14 mouse cellular contexts compared by ENCODE assay signal in genomic region chr3:138248746-138249145, GRCm38 (mm10). TPM values are rescaled to one million over a fixed set of nuclear protein-coding genes. Genes with fewer than 3 reads are reported as not detected.
DNase-seq lines count a peak whose midpoint lies in the region; ATAC-seq lines count a peak whose summit lies in the region.
"Had no signal": no experiment of that assay in that cellular context is flagged by ENCODE, and none has a peak within 500 bp of the region (broad histone marks: within the 10 kb centered on the region; RNA-seq: fewer than 3 reads in every experiment).

No protein-coding gene starts in this region.

- no peak overlapping the region for H3K4me3 ChIP-seq in lung, embryonic 16.5 days (ENCODE audit: low read length)
- no peak overlapping the region for H3K4me3 ChIP-seq in intestine, embryonic 15.5 days (replicated peaks)
- H3K4me3 ChIP-seq: heart, embryonic 13.5 days had no signal

- WGBS in lung, embryonic 16.5 days = 54% methylated on average over 8 of the region's 8 CpGs
- WGBS in intestine, embryonic 15.5 days = 79% methylated on average over 8 of the region's 8 CpGs

- no peaks in the 10 kb centered on the region for H3K27me3 ChIP-seq in lung, embryonic 16.5 days (ENCODE audit: control insufficient read depth, insufficient read depth, low read depth, low read length)
- H3K27me3 ChIP-seq in intestine, embryonic 15.5 days (replicated peaks) = no peaks in the 10 kb centered on the region
- H3K27me3 ChIP-seq: heart, embryonic 13.5 days had no signal

- no peak overlapping the region for H3K4me2 ChIP-seq in lung, embryonic 16.5 days (ENCODE audit: low read depth, low read length)
- no peak overlapping the region for H3K4me2 ChIP-seq in intestine, embryonic 15.5 days (replicated peaks)
- H3K4me2 ChIP-seq: heart, embryonic 13.5 days had no signal

- no peaks in the 10 kb centered on the region for H3K36me3 ChIP-seq in lung, embryonic 16.5 days (ENCODE audit: control insufficient read depth, insufficient read depth, low read length)
- no peaks in the 10 kb centered on the region for H3K36me3 ChIP-seq in intestine, embryonic 15.5 days
- H3K36me3 ChIP-seq: heart, embryonic 13.5 days had no signal

- peak overlapping the region; percentile 89 for H3K27ac ChIP-seq in lung, embryonic 16.5 days (ENCODE audit: low read length)
- H3K27ac ChIP-seq in intestine, embryonic 15.5 days = no peak overlapping the region
- H3K27ac ChIP-seq: heart, embryonic 13.5 days had no signal

- DNase-seq in gastrocnemius, adult 18-20 months (ENCODE audit: low spot score) = peak; percentile 88
- DNase-seq in gastrocnemius, postnatal 10 days = no peak
- DNase-seq in NIH3T3 (ENCODE audit: low read depth) = peak; percentile 73
- peak; percentile 32 for DNase-seq in kidney, adult 18-20 months
- DNase-seq in adrenal gland, postnatal 14 days = no peak
- DNase-seq in left cerebral cortex, adult 8-10 months (ENCODE audit: low spot score in 2 of 2) = no peak

- no peak overlapping the region for H3K9ac ChIP-seq in lung, embryonic 16.5 days (ENCODE audit: low read length)
- no peak overlapping the region for H3K9ac ChIP-seq in intestine, embryonic 15.5 days
- H3K9ac ChIP-seq: heart, embryonic 13.5 days had no signal

- no peaks in the 10 kb centered on the region for H3K9me3 ChIP-seq in lung, embryonic 16.5 days (ENCODE audit: control insufficient read depth, low read length)
- H3K9me3 ChIP-seq in intestine, embryonic 15.5 days = no peaks in the 10 kb centered on the region
- H3K9me3 ChIP-seq: heart, embryonic 13.5 days had no signal

- H3K4me1 ChIP-seq in lung, embryonic 16.5 days (replicated peaks; ENCODE audit: control insufficient read depth, insufficient read depth, low read length) = peaks cover 6% of the 10 kb centered on the region
- no peaks in the 10 kb centered on the region for H3K4me1 ChIP-seq in intestine, embryonic 15.5 days (replicated peaks)
- H3K4me1 ChIP-seq: heart, embryonic 13.5 days had no signal

- peak; percentile 95 for ATAC-seq in lung, embryonic 16.5 days (ENCODE audit: low read depth)
- no peak for ATAC-seq in intestine, embryonic 15.5 days

RNA-seq across cellular contexts. Expression of gene Adh1, which starts 12.0 kb away (rescaled TPM):
- total RNA-seq in gastrocnemius, adult 18-20 months (2021) = 10 to 100 TPM; 18.0 to 28.7 TPM
- total RNA-seq in gastrocnemius, postnatal 10 days (2021) = 10 to 100 TPM; 24.6 to 58.4 TPM
- 1,307 and 1,323 TPM in 2 replicates for polyA plus RNA-seq in lung, embryonic 16.5 days (2015; fragmentation: Nextera tagmentation; extraction: Ambion mirVana)
- total RNA-seq in adrenal gland, postnatal 14 days (2021) = 3,758 and 4,029 TPM in 2 replicates
- polyA plus RNA-seq in intestine, embryonic 15.5 days (2015; fragmentation: Nextera tagmentation; extraction: Ambion mirVana) = 396 and 436 TPM in 2 replicates
- total RNA-seq in left cerebral cortex, adult 8-10 months (2022) = 1 to 10 TPM in 3 of 4 experiments, under 1 TPM in 1; 0.84 to 1.8 (median 1.6) TPM
- total RNA-seq: megakaryocyte-erythroid progenitor cell, adult 5-6 weeks had no signal

RNA-seq across cellular contexts. Expression of gene Adh7, which starts 31.2 kb away (rescaled TPM):
- total RNA-seq in gastrocnemius, adult 18-20 months (2021) = under 1 TPM; 0.40 to 0.46 TPM
- under 1 TPM; 0.20 to 0.28 TPM for total RNA-seq in gastrocnemius, postnatal 10 days (2021)
- 0.50 and 1.5 TPM in 2 replicates for polyA plus RNA-seq in lung, embryonic 16.5 days (2015; fragmentation: Nextera tagmentation; extraction: Ambion mirVana)
- total RNA-seq in adrenal gland, postnatal 14 days (2021) = 18.2 and 24.3 TPM in 2 replicates
- polyA plus RNA-seq in intestine, embryonic 15.5 days (2015; fragmentation: Nextera tagmentation; extraction: Ambion mirVana) = 0.21 and 0.30 TPM in 2 replicates
- total RNA-seq in left cerebral cortex, adult 8-10 months (2022) = under 1 TPM in 3 of 4 experiments, not detected in 1; 0.18 to 0.33 (median 0.20) TPM
- total RNA-seq: megakaryocyte-erythroid progenitor cell, adult 5-6 weeks had no signal
- polyA plus RNA-seq: intestine, embryonic 14.5 days; limb, embryonic 11.5 days had no signal

RNA-seq across cellular contexts. Expression of gene 4930579F01Rik, which starts 55.1 kb away (rescaled TPM):
- not detected for total RNA-seq in gastrocnemius, adult 18-20 months (2021)
- total RNA-seq in gastrocnemius, postnatal 10 days (2021) = not detected
- 0.15 TPM in 1 of 2 replicates, not detected in the other for polyA plus RNA-seq in lung, embryonic 16.5 days (2015; fragmentation: Nextera tagmentation; extraction: Ambion mirVana)
- total RNA-seq in adrenal gland, postnatal 14 days (2021) = not detected in 2 replicates
- 0.20 TPM in 1 of 2 replicates, not detected in the other for polyA plus RNA-seq in intestine, embryonic 15.5 days (2015; fragmentation: Nextera tagmentation; extraction: Ambion mirVana)
- not detected for total RNA-seq in left cerebral cortex, adult 8-10 months (2022)
- total RNA-seq: ES-E14; megakaryocyte-erythroid progenitor cell, adult 5-6 weeks had no signal
- polyA plus RNA-seq: heart, embryonic 13.5 days; intestine, embryonic 14.5 days; limb, embryonic 11.5 days; neural tube, embryonic 11.5 days had no signal

Comparison
In these comparisons a context has a peak if more than half of its experiments do, and no peak if none do; other contexts are left out.
1. DNase-seq: peak in gastrocnemius, adult 18-20 months (single experiment), NIH3T3 (single experiment) and kidney, adult 18-20 months (single experiment); none in gastrocnemius, postnatal 10 days (single experiment), adrenal gland, postnatal 14 days (single experiment) and left cerebral cortex, adult 8-10 months (0 of 2).
2. RNA of gene Adh1, which starts 12.0 kb away (total RNA-seq): 3,758 to 4,029 TPM in adrenal gland, postnatal 14 days; 24.6 to 58.4 TPM in gastrocnemius, postnatal 10 days, 18.0 to 28.7 TPM in gastrocnemius, adult 18-20 months and 0.84 to 1.8 TPM in left cerebral cortex, adult 8-10 months; every median in the first group is over 10 times any median in the second.
3. RNA of gene Adh7, which starts 31.2 kb away (total RNA-seq): 18.2 to 24.3 TPM in adrenal gland, postnatal 14 days; 0.40 to 0.46 TPM in gastrocnemius, adult 18-20 months, 0.20 to 0.28 TPM in gastrocnemius, postnatal 10 days and 0.18 to 0.33 TPM in left cerebral cortex, adult 8-10 months; every median in the first group is over 10 times any median in the second.